Comparison of ENCODE assay signal across 11 mouse cellular contexts in genomic region chr2:162078571-162079280, GRCm38 (mm10).
DNase-seq lines count a peak whose midpoint lies in the region.
"Had no signal": no experiment of that assay in that cellular context is flagged by ENCODE, and none has a peak within 500 bp of the region (broad histone marks: within the 10 kb centered on the region; RNA-seq: fewer than 3 reads in every experiment).

No protein-coding gene starts in this region.

- DNase-seq in heart, adult 11 months: peak; percentile 72
- DNase-seq in heart, postnatal 4 days: no peak
- peak; percentile 20 to 30 for DNase-seq in left cerebral cortex, adult 9 months (ENCODE audit: low spot score in 2 of 2)
- no peak for DNase-seq in left cerebral cortex, adult 18-20 months (ENCODE audit: low spot score in 2 of 2)
- DNase-seq in left cerebral cortex, postnatal 4 days: peak; percentile 24
- peak; percentile 84 for DNase-seq in retina, postnatal 1 day
- DNase-seq in yolk sac, embryonic 10.5 days (ENCODE audit: low spot score): no peak
- DNase-seq: adrenal gland, adult 8-10 months; kidney, postnatal 25 days; lung, postnatal 4 days; thymus, postnatal 36 days had no signal

- intact Hi-C loops in left cerebral cortex, postnatal 4 days (cut with DNase I): no loop called here

Comparison
In these comparisons a context has a peak if more than half of its experiments do, and no peak if none do; other contexts are left out.
1. DNase-seq: peak in heart, adult 11 months (single experiment), left cerebral cortex, adult 9 months (2 of 2), left cerebral cortex, postnatal 4 days (single experiment) and retina, postnatal 1 day (single experiment); none in heart, postnatal 4 days (single experiment), left cerebral cortex, adult 18-20 months (0 of 2) and yolk sac, embryonic 10.5 days (single experiment).